Mouse (Mus musculus) stomach, embryonic 16.5 days (tissue): ENCODE data around the gene Gm17268. TPM values are rescaled to one million over a fixed set of nuclear protein-coding genes. Genes with fewer than 3 reads are reported as not detected.
A peak's percentile ranks its signal among the peaks of the same experiment; 100 is the strongest.

ENCODE experiments used
- ATAC-seq: fragments of 200-750 bp; cut with Nextera tagmentation; 2 replicates; pipeline ENCODE4 v1.8.0; 2017; ENCODE audit warnings: moderate number of reproducible peaks, moderate TSS enrichment; ENCODE audit not compliant: insufficient read depth, low FRiP score
- H3K27ac ChIP-seq: fragments of 300-500 bp; sonication (generic); 2 replicates; pipeline ENCODE4 v1.5.1; 2014; ENCODE audit warnings: low read length
- H3K27me3 ChIP-seq: fragments of 300-500 bp; sonication (generic); 2 replicates; pipeline ENCODE4 v1.6.1; 2014; ENCODE audit warnings: low read length, control low read depth, mixed read lengths; ENCODE audit not compliant: control insufficient read depth, insufficient read depth
- H3K36me3 ChIP-seq: fragments of 300-500 bp; sonication (generic); 2 replicates; pipeline ENCODE4 v1.6.1; 2014; ENCODE audit warnings: low read length; ENCODE audit not compliant: control insufficient read depth, insufficient read depth
- H3K4me1 ChIP-seq: fragments of 300-500 bp; sonication (generic); 2 replicates; pipeline ENCODE4 v1.6.1; 2014; ENCODE audit warnings: low read length, control low read depth, mixed read lengths; ENCODE audit not compliant: control insufficient read depth, insufficient read depth
- H3K4me2 ChIP-seq: fragments of 300-500 bp; sonication (generic); 2 replicates; pipeline ENCODE4 v1.6.1; 2014; ENCODE audit warnings: low read depth, low read length, mixed read lengths
- H3K4me3 ChIP-seq: fragments of 300-500 bp; sonication (generic); replicated peaks from 2 replicates; pipeline ENCODE4 v1.5.1; 2014; ENCODE audit warnings: mild to moderate bottlenecking, low read length
- H3K9ac ChIP-seq: fragments of 300-500 bp; sonication (generic); 2 replicates; pipeline ENCODE4 v1.6.1; 2014; ENCODE audit warnings: low read length
- H3K9me3 ChIP-seq: fragments of 300-500 bp; sonication (generic); replicated peaks from 2 replicates; pipeline ENCODE4 v1.6.1; 2016; ENCODE audit warnings: low read length, control low read depth; ENCODE audit not compliant: control insufficient read depth
- WGBS: fragments of 180-500 bp; shearing (Covaris S2); extraction: QIAGEN DNeasy Blood & Tissue Kit; methylation state at CpG from one replicate; pipeline ENCODE4 v1.1.7; 2014; 5-methylcytosine and 5-hydroxymethylcytosine counted together
- polyA plus RNA-seq: library from polyadenylated mRNA; unstranded; fragments of >200 nt; fragmentation: Nextera tagmentation; extraction: Ambion mirVana; gene quantifications from 2 replicates; pipeline ENCODE4 v1.2.1, GENCODE M21; 2015

Gene Gm17268
- not detected in 2 replicates for polyA plus RNA-seq

DNA sequence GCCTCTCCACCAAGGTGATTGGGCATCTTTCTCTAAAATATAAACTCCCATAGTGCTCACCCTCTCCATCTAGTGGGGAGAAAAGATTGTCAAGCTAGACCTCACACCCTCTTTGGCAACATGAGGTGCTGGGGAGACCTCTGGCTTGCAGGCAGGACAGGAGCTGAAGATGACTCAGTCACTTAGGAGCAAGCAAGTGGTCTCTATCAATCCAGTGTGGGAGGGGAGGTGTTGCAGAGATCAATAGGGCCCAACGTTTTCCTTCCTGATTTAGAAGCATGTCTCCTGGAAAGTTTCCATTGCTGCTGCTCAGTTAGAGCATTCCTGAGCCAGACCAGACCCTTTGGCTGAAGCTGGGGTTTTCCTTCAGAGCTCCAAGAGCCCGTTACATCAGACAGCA, at the start of gene Gm17268:
TSS of gene Gm17268 (minus strand) at position 28 of the 400 bp plus-strand sequence.
- H3K9ac ChIP-seq = no peak within 1 kb of the TSS
- whole genome bisulfite sequencing = 14% methylated on average over 2 of the region's 2 CpGs
- ATAC-seq = no peak
- no peak within 1 kb of the TSS for H3K4me3 ChIP-seq
- peaks cover 12% of the 10 kb centered on the region; the same call in 1 of the 2 replicates for H3K4me1 ChIP-seq
- no peaks in the 10 kb centered on the region for H3K36me3 ChIP-seq
- H3K27me3 ChIP-seq = no peaks in the 10 kb centered on the region
- no peak within 1 kb of the TSS for H3K4me2 ChIP-seq
- no peaks in the 10 kb centered on the region for H3K9me3 ChIP-seq
- H3K27ac ChIP-seq = no peak within 1 kb of the TSS

DNA sequence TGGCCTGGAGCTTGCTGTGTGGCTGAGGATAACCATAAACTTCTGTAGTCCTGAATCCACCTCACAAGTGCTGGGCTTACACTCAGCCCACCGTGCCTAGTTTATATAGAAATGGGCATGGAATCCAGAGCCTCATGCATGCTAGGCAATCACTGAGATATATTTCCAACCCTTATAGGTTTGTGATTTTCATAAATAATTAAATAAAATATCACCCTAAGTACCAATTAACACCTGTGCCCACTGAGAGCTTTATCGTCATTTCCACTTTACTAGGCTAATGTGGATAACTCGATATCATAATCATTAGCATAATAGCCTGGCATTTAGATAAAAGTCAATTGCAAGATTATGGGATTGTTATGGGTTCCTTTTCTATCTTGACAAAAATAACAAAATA, 46.0 kb upstream of the Gm17268 start:
- H3K36me3 ChIP-seq = no peaks in the 10 kb centered on the region
- H3K27me3 ChIP-seq = no peaks in the 10 kb centered on the region
- H3K9me3 ChIP-seq = no peaks in the 10 kb centered on the region
- H3K27ac ChIP-seq = no peak overlapping the region
- H3K9ac ChIP-seq = no peak overlapping the region
- 91% methylated on average over 3 of the region's 3 CpGs for WGBS
- H3K4me3 ChIP-seq = no peak overlapping the region
- no peak overlapping the region for H3K4me2 ChIP-seq
- no peak for ATAC-seq
- H3K4me1 ChIP-seq = no peaks in the 10 kb centered on the region

DNA sequence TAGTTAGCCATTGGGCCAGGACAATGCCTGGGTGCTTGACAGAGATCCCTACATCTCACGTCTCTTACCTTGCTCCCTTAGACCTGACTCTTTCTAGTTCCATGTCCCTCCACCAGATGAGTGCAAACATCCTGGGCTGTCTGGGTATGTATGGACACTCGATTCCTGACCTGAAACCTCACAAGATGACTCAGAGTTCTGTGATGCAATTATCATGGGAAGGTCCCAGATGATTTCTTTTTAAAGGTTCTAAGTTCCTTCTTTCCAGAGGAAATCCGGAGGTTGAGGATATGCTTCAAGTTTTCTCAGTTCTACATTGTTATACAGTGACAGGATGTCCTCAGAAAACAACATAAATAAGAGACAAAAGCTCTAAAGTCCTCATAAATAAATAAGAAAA, 42.5 kb upstream of the Gm17268 start:
- Histone ChIP-seq H3K4me2 (no peak overlapping the region), H3K9ac (no peak overlapping the region), H3K27me3 (no peaks in the 10 kb centered on the region), H3K4me3 (no peak overlapping the region), H3K9me3 (no peaks in the 10 kb centered on the region), H3K4me1 (no peaks in the 10 kb centered on the region), H3K27ac (no peak overlapping the region), H3K36me3 (no peaks in the 10 kb centered on the region)
- 72% methylated on average over 3 of the region's 3 CpGs for WGBS
- ATAC-seq = no peak

DNA sequence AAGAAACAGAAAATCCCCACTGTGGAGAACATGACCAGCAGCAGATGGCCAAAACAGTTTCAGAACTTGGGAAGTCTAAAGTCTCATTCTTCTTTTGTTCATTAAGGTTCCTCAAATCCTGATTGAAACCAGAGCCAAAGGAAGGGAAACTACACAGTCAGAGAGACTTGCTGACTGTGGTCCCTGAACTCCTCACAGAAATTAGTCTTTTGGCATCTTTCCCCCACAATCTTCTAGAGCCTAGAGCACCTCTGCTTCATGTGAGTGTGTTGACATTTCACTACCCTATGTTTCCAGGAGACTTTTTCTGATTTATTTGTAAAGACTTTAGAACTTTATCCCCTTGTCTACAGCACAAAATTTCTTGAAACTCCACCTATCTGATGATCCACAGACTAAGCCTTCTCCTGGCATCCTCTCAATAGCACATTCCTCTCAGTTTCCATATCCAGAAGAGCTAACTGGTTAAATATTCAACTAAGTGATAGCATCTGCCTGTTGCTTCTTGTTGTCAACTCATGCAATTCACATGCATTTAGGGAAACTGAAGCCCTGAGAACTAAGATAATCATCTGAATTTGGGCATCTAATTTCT, 39.9 kb upstream of the Gm17268 start:
- peak; percentile 73 for ATAC-seq
- no peaks in the 10 kb centered on the region for H3K27me3 ChIP-seq
- H3K9me3 ChIP-seq = no peaks in the 10 kb centered on the region
- 0 out of 2 replicates have a peak overlapping the region, but pooled peaks have one; percentile 0 for H3K27ac ChIP-seq
- H3K4me3 ChIP-seq = no peak overlapping the region
- H3K4me2 ChIP-seq = no peak overlapping the region
- H3K4me1 ChIP-seq = no peaks in the 10 kb centered on the region
- H3K9ac ChIP-seq = no peak overlapping the region
- H3K36me3 ChIP-seq = no peaks in the 10 kb centered on the region

DNA sequence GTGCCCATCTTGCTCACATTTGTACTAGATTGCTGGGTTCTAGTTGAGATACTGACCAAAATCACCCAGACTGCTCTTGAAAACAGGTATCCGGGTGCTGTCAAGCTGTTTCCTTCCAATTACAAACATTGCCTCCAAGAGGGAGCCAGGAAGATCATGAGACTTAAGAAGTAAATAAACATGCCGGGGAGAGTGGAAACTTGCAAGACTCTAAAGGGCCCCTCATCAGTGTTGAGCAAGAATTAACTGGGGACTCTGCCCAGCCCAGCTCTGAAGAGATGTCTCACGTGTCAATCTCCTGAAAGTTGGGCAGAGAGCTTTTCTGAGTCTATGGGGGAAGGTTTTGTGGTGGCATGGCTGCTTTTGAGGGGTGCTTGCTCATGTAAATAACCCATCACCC, 38.7 kb upstream of the Gm17268 start:
- Histone ChIP-seq H3K4me2 (no peak overlapping the region), H3K9me3 (no peaks in the 10 kb centered on the region), H3K4me3 (no peak overlapping the region), H3K27me3 (no peaks in the 10 kb centered on the region), H3K36me3 (no peaks in the 10 kb centered on the region), H3K27ac (no peak overlapping the region), H3K4me1 (no peaks in the 10 kb centered on the region), H3K9ac (no peak overlapping the region)
- 52% methylated on average over 3 of the region's 3 CpGs for WGBS
- no peak for ATAC-seq

DNA sequence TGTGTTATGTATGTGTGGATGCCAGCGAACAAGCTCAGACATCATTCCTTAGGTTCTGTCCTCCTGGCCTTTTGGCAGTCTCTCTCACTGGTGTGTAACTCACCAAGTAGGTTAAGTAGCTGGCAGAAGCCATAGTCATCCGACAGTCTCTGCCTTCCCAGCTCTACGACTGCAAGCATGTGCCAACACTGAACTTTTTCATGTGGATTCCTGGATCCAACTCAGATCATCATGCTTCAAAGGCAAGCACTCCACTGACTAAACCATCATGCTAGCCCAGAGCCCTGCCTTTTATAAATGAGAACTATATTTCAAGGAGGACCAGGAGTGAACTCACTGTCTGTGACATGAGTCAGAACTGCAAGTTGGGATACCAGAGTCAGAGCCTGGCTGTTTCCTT, 35.3 kb upstream of the Gm17268 start:
- Histone ChIP-seq H3K9me3 (no peaks in the 10 kb centered on the region), H3K4me3 (no peak overlapping the region), H3K4me2 (no peak overlapping the region), H3K36me3 (no peaks in the 10 kb centered on the region), H3K27ac (no peak overlapping the region), H3K9ac (no peak overlapping the region), H3K4me1 (0 out of 2 replicates have a peak, but pooled peaks cover 5% of the 10 kb centered on the region), H3K27me3 (no peaks in the 10 kb centered on the region)
- no peak for ATAC-seq
- 84% methylated on average over 3 of the region's 3 CpGs for WGBS

DNA sequence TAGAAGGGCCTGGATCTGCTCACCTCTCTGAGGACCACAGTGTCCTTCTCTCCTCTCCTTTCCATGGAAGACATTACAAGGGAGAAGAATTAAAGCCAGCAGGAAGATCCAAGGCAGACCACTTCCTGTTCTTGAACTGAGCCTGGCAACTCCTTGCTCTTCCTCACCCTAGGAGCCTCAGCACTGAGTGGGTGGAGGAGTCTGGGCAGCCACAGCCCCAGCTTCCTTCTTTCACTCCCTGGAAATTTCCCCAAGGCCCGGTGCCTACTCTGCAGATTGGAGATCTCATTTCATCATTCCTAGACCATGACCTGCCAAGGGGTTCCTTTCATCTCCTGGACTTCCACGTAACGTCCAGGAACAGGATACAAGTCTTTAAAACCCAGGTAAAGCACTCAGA, 34.6 kb upstream of the Gm17268 start:
- 67% methylated on average over 3 of the region's 3 CpGs for WGBS

DNA sequence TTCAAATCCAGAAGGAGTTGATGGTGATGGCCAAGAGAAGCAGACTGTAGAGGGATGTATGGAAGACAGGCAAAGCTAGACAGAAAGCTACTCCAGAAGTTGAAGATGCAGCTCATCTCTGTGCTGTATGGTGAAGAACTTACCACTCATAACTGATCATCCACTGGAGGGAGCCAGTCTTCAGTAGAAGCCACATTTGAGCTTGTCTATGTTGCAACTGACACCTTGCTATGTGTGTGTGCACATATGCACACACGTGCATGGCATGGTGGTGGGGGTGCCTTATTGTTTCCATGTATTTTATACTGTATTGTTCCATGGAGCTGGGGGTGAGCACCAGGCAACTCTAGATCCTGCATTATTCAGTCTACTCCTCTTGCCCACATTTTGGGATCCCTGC, 34.0 kb upstream of the Gm17268 start:
- WGBS = 79% methylated on average over 1 of the region's 1 CpGs
- Histone ChIP-seq H3K36me3 (no peaks in the 10 kb centered on the region), H3K4me3 (no peak overlapping the region), H3K27me3 (no peaks in the 10 kb centered on the region), H3K4me2 (no peak overlapping the region), H3K9ac (no peak overlapping the region), H3K9me3 (no peaks in the 10 kb centered on the region), H3K27ac (no peak overlapping the region), H3K4me1 (0 out of 2 replicates have a peak, but pooled peaks cover 5% of the 10 kb centered on the region)
- no peak for ATAC-seq

More for the DNA sequence above, 34.6 kb upstream of the Gm17268 start:
- Histone ChIP-seq H3K4me3 (no peak overlapping the region), H3K36me3 (no peaks in the 10 kb centered on the region), H3K27me3 (no peaks in the 10 kb centered on the region), H3K4me2 (no peak overlapping the region), H3K9ac (no peak overlapping the region), H3K9me3 (no peaks in the 10 kb centered on the region), H3K27ac (no peak overlapping the region), H3K4me1 (0 out of 2 replicates have a peak, but pooled peaks cover 5% of the 10 kb centered on the region)
- no peak for ATAC-seq

DNA sequence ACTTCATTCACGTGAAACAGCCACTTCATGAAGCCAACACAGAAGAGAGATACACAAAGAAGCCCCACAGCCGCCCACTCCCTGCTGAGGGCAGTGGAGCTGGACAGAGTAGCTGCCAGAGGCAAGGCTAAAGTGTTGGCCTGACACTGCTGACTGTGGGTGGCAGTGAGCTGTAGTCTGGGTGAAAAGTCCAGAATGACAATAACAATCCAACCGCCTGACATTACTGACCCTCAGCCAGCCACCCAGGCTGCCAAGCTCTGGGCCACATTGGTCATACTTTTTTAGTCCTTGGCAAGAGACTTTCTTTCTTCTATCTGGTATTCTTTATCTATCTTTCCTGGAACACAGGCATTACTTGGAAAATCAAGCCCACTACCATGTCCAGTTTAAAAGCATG, 32.7 kb upstream of the Gm17268 start:
- H3K9ac ChIP-seq = no peak overlapping the region
- ATAC-seq = no peak
- no peak overlapping the region for H3K4me3 ChIP-seq
- H3K36me3 ChIP-seq = no peaks in the 10 kb centered on the region
- no peaks in the 10 kb centered on the region for H3K9me3 ChIP-seq
- peak overlapping the region; percentile 29; the same call in 1 of the 2 replicates for H3K27ac ChIP-seq
- H3K4me2 ChIP-seq = no peak overlapping the region
- H3K4me1 ChIP-seq = 0 out of 2 replicates have a peak, but pooled peaks cover 5% of the 10 kb centered on the region
- 77% methylated on average over 3 of the region's 3 CpGs for WGBS
- no peaks in the 10 kb centered on the region for H3K27me3 ChIP-seq
